Mouse (Mus musculus) left cerebral cortex, adult 18-20 months (tissue): ENCODE results near the gene Pstk. TPM values are rescaled to one million over a fixed set of nuclear protein-coding genes. Genes with fewer than 3 reads are reported as not detected.
"Not testable (repeated sequence)": the region's sequence is repeated elsewhere in the genome, so short reads cannot be mapped to it uniquely, and the experiment has no call there.

ENCODE experiments used
- DNase-seq, 2 experiments: peaks; one replicate each; pipeline ENCODE4 v3.0.0; 2021 to 2022; ENCODE audit warnings: low spot score in 2 of 2, mixed read lengths in 1 of 2
- long read RNA-seq, 2 experiments: library from polyadenylated mRNA; stranded (forward); transcript quantifications; one replicate each; pipeline ENCODE4 v2.0.0; 2021
- total RNA-seq, 2 experiments: library from RNA; stranded (reverse); gene quantifications; 2 replicates each; pipeline ENCODE4 v1.2.3; 2021

The Pstk gene
- total RNA-seq = 10 to 100 TPM; 45.6 to 57.6 TPM
- long read RNA-seq, experiment 1, full-length matches to known transcripts = 14 of 24 reads
- long read RNA-seq, experiment 1, partial matches to known transcripts = 2 of 24 reads
- long read RNA-seq, experiment 1, other reads (novel, unspliced or antisense) = 8 of 24 reads
- long read RNA-seq, experiment 2, full-length matches to known transcripts = 16 of 22 reads
- long read RNA-seq, experiment 2, partial matches to known transcripts = 1 of 22 reads
- long read RNA-seq, experiment 2, other reads (novel, unspliced or antisense) = 5 of 22 reads

GRCm38 (mm10) chr7:131370648-131371469 is at the start of gene Pstk:
Pstk (plus strand) TSS chr7:131371141.
- DNase-seq = peak; percentile 87 to 93

- DNase-seq = no peak
These were observed 48.7 kb upstream of the Pstk start, which contains the start of gene Cuzd1 for GRCm38 (mm10) chr7:131322192-131322591. Cuzd1 (minus strand) TSS chr7:131322292.

- no peak for DNase-seq
These were observed 43.9 kb upstream of the Pstk start for GRCm38 (mm10) chr7:131327054-131327453.

GRCm38 (mm10) chr7:131329416-131329815 is 41.5 kb upstream of the Pstk start, which contains the start of gene Fam24b:
Fam24b (minus strand) TSS chr7:131329516.
- no peak for DNase-seq

- DNase-seq = no peak
These were observed 39.3 kb upstream of the Pstk start for GRCm38 (mm10) chr7:131331688-131332087.

GRCm38 (mm10) chr7:131333564-131333963 is 37.4 kb upstream of the Pstk start, which contains the start of gene Fam24a:
Fam24a (plus strand) TSS chr7:131333864.
- no peak for DNase-seq

- DNase-seq = no peak
These were observed 33.4 kb upstream of the Pstk start for GRCm38 (mm10) chr7:131337502-131338068.

GRCm38 (mm10) chr7:131345856-131346541 is 24.9 kb upstream of the Pstk start:
- DNase-seq = no peak

GRCm38 (mm10) chr7:131356105-131356504 is 14.8 kb upstream of the Pstk start:
- DNase-seq = no peak

- no peak for DNase-seq
These were observed 8.7 kb upstream of the Pstk start for GRCm38 (mm10) chr7:131362269-131362614.

- DNase-seq = peak; percentile 91 to 94
These were observed 8.2 kb upstream of the Pstk start, which contains the start of gene 2310057M21Rik for GRCm38 (mm10) chr7:131362615-131363300. 2310057M21Rik (minus strand) TSS chr7:131362759.

GRCm38 (mm10) chr7:131364131-131364530 is 6.8 kb upstream of the Pstk start:
- DNase-seq = no peak

- DNase-seq = no peak
These were observed 524 bp downstream of the Pstk start for GRCm38 (mm10) chr7:131371470-131371860.

- no peak for DNase-seq
These were observed 1.1 kb downstream of the Pstk start for GRCm38 (mm10) chr7:131371880-131372651.

- DNase-seq = not testable (repeated sequence)
These were observed 20.8 kb downstream of the Pstk start for GRCm38 (mm10) chr7:131391761-131392160.

- DNase-seq = no peak
These were observed 38.5 kb downstream of the Pstk start for GRCm38 (mm10) chr7:131409321-131409987.

- DNase-seq = peak in 1 of 2 experiments; percentile 48
These were observed 39.0 kb downstream of the Pstk start for GRCm38 (mm10) chr7:131409988-131410385.

- DNase-seq = peak; percentile 99 to 100
These were observed 39.6 kb downstream of the Pstk start, which contains the start of the genes Ikzf5 and Acadsb for GRCm38 (mm10) chr7:131410416-131411058. Ikzf5 (minus strand) TSS chr7:131410521. Acadsb (plus strand) TSS chr7:131410601.
